Mouse (Mus musculus): ENCODE data around the gene Pacrg.

GRCm38 (mm10) chr17:10441501-10442111 is 398.5 kb downstream of the Pacrg start:
- TF ChIP-seq CTCF (IDR thresholded peaks at IDR 0.05; ENCODE audit: control insufficient read depth, insufficient read depth, insufficient replicate concordance, low read depth, low read length) (no peak), POLR2A (IDR thresholded peaks at IDR 0.05; ENCODE audit: control insufficient read depth, low read depth, low read length) (no peak)
